Mouse (Mus musculus) liver, postnatal 0 days (tissue): ENCODE measurements around the gene Adamts8.

Source experiments
- CTCF ChIP-seq: sonication (generic); IDR thresholded peaks from 2 replicates; pipeline ENCODE4 v1.5.1; 2016; ENCODE audit warnings: antibody characterized with exemption, low read depth
- EP300 ChIP-seq: IDR thresholded peaks from 2 replicates; pipeline ENCODE4 v1.6.1; 2016; ENCODE audit warnings: antibody characterized with exemption, low read depth, mild to moderate bottlenecking

DNA sequence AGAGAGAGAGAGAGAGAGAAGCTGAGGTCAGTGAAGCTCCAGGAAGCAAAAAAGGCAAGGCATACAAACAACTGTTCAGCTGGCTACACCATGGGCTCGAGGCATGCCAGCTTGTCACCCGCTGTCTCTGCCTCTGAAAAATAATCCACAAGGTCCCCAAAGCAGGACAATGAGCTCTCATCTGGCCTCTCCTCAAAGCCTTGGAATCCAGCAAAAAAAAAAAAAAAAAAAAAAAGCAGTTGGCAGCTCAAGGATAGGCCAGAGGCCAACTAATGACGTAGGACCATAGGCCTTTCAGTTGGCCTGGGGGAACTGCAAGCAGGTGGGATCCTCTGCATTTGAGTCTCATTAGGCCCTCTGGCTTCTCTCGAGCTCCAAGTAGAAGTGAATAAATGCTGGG, 7.6 kb downstream of the Adamts8 start:
- TF ChIP-seq CTCF (no peak), EP300 (no peak)
